Mouse (Mus musculus) brain, embryonic 14.5 days (tissue): Measurements from ENCODE around the gene ccdc198.
"Not testable (repeated sequence)": the region's sequence is repeated elsewhere in the genome, so short reads cannot be mapped to it uniquely, and the experiment has no call there.

ENCODE experiments used
- CTCF ChIP-seq: fragments of 200-500 bp; IDR thresholded peaks from 2 replicates; pipeline ENCODE4 v1.5.1; 2012; ENCODE audit warnings: inconsistent platforms, mild to moderate bottlenecking, moderate library complexity, borderline replicate concordance; ENCODE audit not compliant: insufficient read depth, insufficient read length; ENCODE audit errors: extremely low read depth
- POLR2A ChIP-seq: fragments of 200-500 bp; IDR thresholded peaks from 2 replicates; pipeline ENCODE4 v1.6.1; 2012; ENCODE audit warnings: mild to moderate bottlenecking, inconsistent platforms, borderline replicate concordance; ENCODE audit not compliant: poor library complexity, insufficient read depth, insufficient read length, severe bottlenecking; ENCODE audit errors: extremely low read depth

DNA sequence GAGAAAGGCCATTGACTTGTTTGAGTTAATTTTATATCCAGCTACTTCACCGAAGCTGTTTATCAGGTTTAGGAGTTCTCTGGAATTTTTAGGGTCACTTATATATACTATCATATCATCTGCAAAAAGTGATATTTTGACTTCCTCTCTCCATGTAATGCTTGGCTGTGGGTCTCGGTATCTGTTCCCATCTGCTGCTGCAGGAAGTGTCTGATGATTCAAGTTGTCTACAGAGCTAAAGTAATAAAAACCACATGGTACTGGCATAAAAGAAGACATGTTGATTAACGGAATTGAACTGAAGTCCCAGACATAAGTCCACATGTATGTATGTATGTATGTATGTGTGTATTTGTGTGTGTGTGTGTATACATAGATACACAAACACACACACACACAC, 35.1 kb downstream of the ccdc198 start:
- not testable (repeated sequence) for TF ChIP-seq CTCF, POLR2A
